Mouse (Mus musculus): ENCODE results near the gene Cacna2d3. TPM values are rescaled to one million over a fixed set of nuclear protein-coding genes. Genes with fewer than 3 reads are reported as not detected.

The Cacna2d3 gene
- total RNA-seq, 1 experiment: 0.40 TPM

GRCm38 (mm10) chr14:29164653-29165030, 557.0 kb downstream of the Cacna2d3 start:
- in situ Hi-C loops (cut with MboI; ENCODE audit: low sequenced_read_pairs in 2 of 2, unreplicated experiment in 2 of 2): no loop called here
- Histone ChIP-seq H3K9ac (ENCODE audit: insufficient read depth, low read depth, low read length, poor library complexity, severe bottlenecking) (no peak overlapping the region), H3K27ac (ENCODE audit: insufficient read depth, low read depth, low read length, poor library complexity, severe bottlenecking) (no peak overlapping the region), H3K9me3 (ENCODE audit: control insufficient read depth, insufficient read depth, low read depth, low read length) (no peaks in the 10 kb centered on the region), H3K4me3 (ENCODE audit: insufficient read depth in 1 of 2, low read depth in 1 of 2, low read length in 2 of 2, poor library complexity in 1 of 2, severe bottlenecking in 1 of 2) (no peak overlapping the region), H3K4me1 (ENCODE audit: control insufficient read depth in 2 of 2, insufficient read depth in 2 of 2, low read length in 2 of 2, poor library complexity in 1 of 2) (no peaks in the 10 kb centered on the region), H3K36me3 (ENCODE audit: control insufficient read depth, insufficient read depth, low read length, poor library complexity, severe bottlenecking) (no peaks in the 10 kb centered on the region)
- DNase-seq (ENCODE audit: low read depth, low spot score): no peak
- TF ChIP-seq ZNF384 (IDR thresholded peaks at IDR 0.05; ENCODE audit: low read depth, low read length) (no peak), CHD2 (IDR thresholded peaks at IDR 0.05; ENCODE audit: low read depth, low read length) (no peak), MAFK (IDR thresholded peaks at IDR 0.05; ENCODE audit: insufficient read depth, low read depth, low read length) (no peak), HCFC1 (IDR thresholded peaks at IDR 0.05; ENCODE audit: borderline replicate concordance, insufficient read depth, low read length) (no peak), ZC3H11A (IDR thresholded peaks at IDR 0.05; ENCODE audit: borderline replicate concordance, low read depth, low read length) (no peak)

GRCm38 (mm10) chr14:29163998-29164652, 557.5 kb downstream of the Cacna2d3 start:
- H3K36me3 ChIP-seq (ENCODE audit: control insufficient read depth, insufficient read depth, low read length, poor library complexity, severe bottlenecking): no peaks in the 10 kb centered on the region
- no peak overlapping the region for H3K4me3 ChIP-seq (ENCODE audit: insufficient read depth in 1 of 2, low read depth in 1 of 2, low read length in 2 of 2, poor library complexity in 1 of 2, severe bottlenecking in 1 of 2)
- DNase-seq (ENCODE audit: low read depth, low spot score): no peak
- H3K9ac ChIP-seq (ENCODE audit: insufficient read depth, low read depth, low read length, poor library complexity, severe bottlenecking): no peak overlapping the region
- H3K4me1 ChIP-seq (ENCODE audit: control insufficient read depth in 2 of 2, insufficient read depth in 2 of 2, low read length in 2 of 2, poor library complexity in 1 of 2): no peaks in the 10 kb centered on the region
- in situ Hi-C loops (cut with MboI; ENCODE audit: low sequenced_read_pairs in 2 of 2, unreplicated experiment in 2 of 2): no loop called here
- H3K27ac ChIP-seq (ENCODE audit: insufficient read depth, low read depth, low read length, poor library complexity, severe bottlenecking): no peak overlapping the region
- no peaks in the 10 kb centered on the region for H3K9me3 ChIP-seq (ENCODE audit: control insufficient read depth, insufficient read depth, low read depth, low read length)
- TF ChIP-seq ZNF384 (IDR thresholded peaks at IDR 0.05; ENCODE audit: low read depth, low read length) (no peak), MAFK (IDR thresholded peaks at IDR 0.05; ENCODE audit: insufficient read depth, low read depth, low read length) (no peak), ZC3H11A (IDR thresholded peaks at IDR 0.05; ENCODE audit: borderline replicate concordance, low read depth, low read length) (no peak)

- Histone ChIP-seq H3K27ac (ENCODE audit: insufficient read depth, low read depth, low read length, poor library complexity, severe bottlenecking) (no peak overlapping the region), H3K36me3 (ENCODE audit: control insufficient read depth, insufficient read depth, low read length, poor library complexity, severe bottlenecking) (no peaks in the 10 kb centered on the region), H3K4me3 (ENCODE audit: insufficient read depth in 1 of 2, low read depth in 1 of 2, low read length in 2 of 2, poor library complexity in 1 of 2, severe bottlenecking in 1 of 2) (no peak overlapping the region), H3K9me3 (ENCODE audit: control insufficient read depth, insufficient read depth, low read depth, low read length) (no peaks in the 10 kb centered on the region), H3K9ac (ENCODE audit: insufficient read depth, low read depth, low read length, poor library complexity, severe bottlenecking) (no peak overlapping the region), H3K4me1 (ENCODE audit: control insufficient read depth in 2 of 2, insufficient read depth in 2 of 2, low read length in 2 of 2, poor library complexity in 1 of 2) (no peaks in the 10 kb centered on the region)
- no peak for TF ChIP-seq CHD2 (IDR thresholded peaks at IDR 0.05; ENCODE audit: low read depth, low read length)
- TF ChIP-seq ZNF384 (IDR thresholded peaks at IDR 0.05; ENCODE audit: low read depth, low read length): no peak
- no peak for TF ChIP-seq MAFK (IDR thresholded peaks at IDR 0.05; ENCODE audit: insufficient read depth, low read depth, low read length)
- no peak for TF ChIP-seq HCFC1 (IDR thresholded peaks at IDR 0.05; ENCODE audit: borderline replicate concordance, insufficient read depth, low read length)
- TF ChIP-seq ZC3H11A (IDR thresholded peaks at IDR 0.05; ENCODE audit: borderline replicate concordance, low read depth, low read length): no peak
- DNase-seq (ENCODE audit: low read depth, low spot score): no peak
- in situ Hi-C loops (cut with MboI; ENCODE audit: low sequenced_read_pairs in 2 of 2, unreplicated experiment in 2 of 2): no loop called here
Measured at GRCm38 (mm10) chr14:29159803-29160202, 561.9 kb downstream of the Cacna2d3 start.

- Histone ChIP-seq H3K4me1 (ENCODE audit: control insufficient read depth in 2 of 2, insufficient read depth in 2 of 2, low read length in 2 of 2, poor library complexity in 1 of 2) (no peaks in the 10 kb centered on the region), H3K27ac (ENCODE audit: insufficient read depth, low read depth, low read length, poor library complexity, severe bottlenecking) (no peak overlapping the region), H3K9me3 (ENCODE audit: control insufficient read depth, insufficient read depth, low read depth, low read length) (no peaks in the 10 kb centered on the region), H3K4me3 (ENCODE audit: insufficient read depth in 1 of 2, low read depth in 1 of 2, low read length in 2 of 2, poor library complexity in 1 of 2, severe bottlenecking in 1 of 2) (no peak overlapping the region), H3K36me3 (ENCODE audit: control insufficient read depth, insufficient read depth, low read length, poor library complexity, severe bottlenecking) (no peaks in the 10 kb centered on the region), H3K9ac (ENCODE audit: insufficient read depth, low read depth, low read length, poor library complexity, severe bottlenecking) (no peak overlapping the region)
- in situ Hi-C loops (cut with MboI; ENCODE audit: low sequenced_read_pairs in 2 of 2, unreplicated experiment in 2 of 2): no loop called here
- no peak for TF ChIP-seq CHD2 (IDR thresholded peaks at IDR 0.05; ENCODE audit: low read depth, low read length)
- TF ChIP-seq MAFK (IDR thresholded peaks at IDR 0.05; ENCODE audit: insufficient read depth, low read depth, low read length): no peak
- TF ChIP-seq ZNF384 (IDR thresholded peaks at IDR 0.05; ENCODE audit: low read depth, low read length): no peak
- no peak for TF ChIP-seq HCFC1 (IDR thresholded peaks at IDR 0.05; ENCODE audit: borderline replicate concordance, insufficient read depth, low read length)
- TF ChIP-seq ZC3H11A (IDR thresholded peaks at IDR 0.05; ENCODE audit: borderline replicate concordance, low read depth, low read length): no peak
- no peak for DNase-seq (ENCODE audit: low read depth, low spot score)
Measured at GRCm38 (mm10) chr14:29157096-29157495, 564.6 kb downstream of the Cacna2d3 start.

Data from ES-E14 (cell line).